Mouse (Mus musculus) liver, adult 2 months (tissue): Measurements from ENCODE around the gene Snrpn.

Source experiments
- CTCF ChIP-seq: fragments of 200-500 bp; IDR thresholded peaks from 2 replicates; pipeline ENCODE4 v1.5.1; 2011; ENCODE audit warnings: low read depth, low read length, control low read depth
- POLR2A ChIP-seq: fragments of 200-500 bp; IDR thresholded peaks from 2 replicates; pipeline ENCODE4 v1.6.1; 2011; ENCODE audit warnings: low read length, control low read depth; ENCODE audit not compliant: insufficient read depth; ENCODE audit errors: extremely low read depth

DNA sequence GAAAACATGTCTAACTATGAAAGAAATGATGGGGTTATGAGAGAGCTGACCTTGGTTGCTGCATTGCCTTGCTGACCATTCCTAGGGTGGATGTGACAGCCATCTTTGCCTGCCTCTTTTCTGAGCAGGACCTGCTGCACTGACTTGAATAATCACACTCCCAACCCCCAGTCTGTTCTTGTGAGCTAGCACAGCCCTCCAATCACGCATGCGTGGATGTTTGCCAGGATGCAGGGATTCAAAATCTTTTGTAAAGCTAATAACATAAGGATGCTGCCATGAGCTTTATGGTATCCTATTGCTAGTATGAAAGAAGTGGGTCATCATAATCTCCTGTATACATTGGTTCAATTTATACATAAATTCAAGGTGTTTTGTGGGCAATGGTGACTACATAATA, 63.7 kb downstream of the Snrpn start:
- no peak for TF ChIP-seq CTCF
- TF ChIP-seq POLR2A: no peak
